Mouse (Mus musculus) heart, embryonic 16.5 days (tissue): ENCODE results near the gene Shisa6. TPM values are rescaled to one million over a fixed set of nuclear protein-coding genes. Genes with fewer than 3 reads are reported as not detected.

Experiments
- ATAC-seq: fragments of 200-750 bp; cut with Nextera tagmentation; replicated peaks from 2 replicates; pipeline ENCODE4 v1.8.0; 2017; ENCODE audit warnings: moderate number of reproducible peaks; ENCODE audit not compliant: insufficient read depth, low FRiP score; ENCODE audit errors: extremely low read depth
- H3K27ac ChIP-seq: fragments of 300-500 bp; sonication (generic); 2 replicates; pipeline ENCODE4 v1.5.1; 2014; ENCODE audit warnings: mild to moderate bottlenecking, low read length, control low read depth, moderate library complexity
- H3K27me3 ChIP-seq: fragments of 300-500 bp; sonication (generic); 2 replicates; pipeline ENCODE4 v1.6.1; 2014; ENCODE audit warnings: low read length, mixed read lengths; ENCODE audit not compliant: control insufficient read depth, insufficient read depth
- H3K36me3 ChIP-seq: fragments of 300-500 bp; sonication (generic); 2 replicates; pipeline ENCODE4 v1.6.1; 2014; ENCODE audit not compliant: control insufficient read depth, insufficient read depth
- H3K4me1 ChIP-seq: fragments of 300-500 bp; sonication (generic); 2 replicates; pipeline ENCODE4 v1.6.1; 2014; ENCODE audit warnings: low read length, mixed read lengths; ENCODE audit not compliant: control insufficient read depth, insufficient read depth
- H3K4me2 ChIP-seq: fragments of 300-500 bp; sonication (generic); 2 replicates; pipeline ENCODE4 v1.6.1; 2014; ENCODE audit warnings: low read depth, mild to moderate bottlenecking, control low read depth, low read length
- H3K4me3 ChIP-seq: fragments of 300-500 bp; sonication (generic); 2 replicates; pipeline ENCODE4 v1.5.1; 2014; ENCODE audit warnings: mild to moderate bottlenecking, control low read depth, low read length
- H3K9ac ChIP-seq: fragments of 300-500 bp; sonication (generic); 2 replicates; pipeline ENCODE4 v1.6.1; 2014; ENCODE audit warnings: low read length, control low read depth
- H3K9me3 ChIP-seq: fragments of 300-500 bp; sonication (generic); replicated peaks from 2 replicates; pipeline ENCODE4 v1.6.1; 2016; ENCODE audit warnings: low read length; ENCODE audit not compliant: control insufficient read depth
- WGBS: fragments of 180-500 bp; shearing (Covaris S2); extraction: QIAGEN DNeasy Blood & Tissue Kit; methylation state at CpG from one replicate; pipeline ENCODE4 v1.1.7; 2014; 5-methylcytosine and 5-hydroxymethylcytosine counted together
- polyA plus RNA-seq: library from polyadenylated mRNA; unstranded; fragments of >200 nt; fragmentation: Nextera tagmentation; extraction: Ambion mirVana; gene quantifications from 2 replicates; pipeline ENCODE4 v1.2.1, GENCODE M21; 2015

Gene Shisa6
- polyA plus RNA-seq, 1 experiment from 2014 or later, result 0.35 TPM

- H3K4me2 ChIP-seq, result no peak overlapping the region
- no peaks in the 10 kb centered on the region for H3K4me1 ChIP-seq
- 83% methylated on average over 4 of the region's 4 CpGs for WGBS
- no peak overlapping the region for H3K4me3 ChIP-seq
- no peak overlapping the region for H3K27ac ChIP-seq
- peaks cover 5% of the 10 kb centered on the region for H3K27me3 ChIP-seq
- no peaks in the 10 kb centered on the region for H3K9me3 ChIP-seq
- H3K9ac ChIP-seq, result no peak overlapping the region
- H3K36me3 ChIP-seq, result no peaks in the 10 kb centered on the region
- ATAC-seq, result no peak
Observed at GRCm38 (mm10) chr11:66534291-66534690, 8.5 kb upstream of the Shisa6 start.

GRCm38 (mm10) chr11:66528146-66528545 lies 2.4 kb upstream of the Shisa6 start:
- H3K4me2 ChIP-seq, result no peak overlapping the region

DNA sequence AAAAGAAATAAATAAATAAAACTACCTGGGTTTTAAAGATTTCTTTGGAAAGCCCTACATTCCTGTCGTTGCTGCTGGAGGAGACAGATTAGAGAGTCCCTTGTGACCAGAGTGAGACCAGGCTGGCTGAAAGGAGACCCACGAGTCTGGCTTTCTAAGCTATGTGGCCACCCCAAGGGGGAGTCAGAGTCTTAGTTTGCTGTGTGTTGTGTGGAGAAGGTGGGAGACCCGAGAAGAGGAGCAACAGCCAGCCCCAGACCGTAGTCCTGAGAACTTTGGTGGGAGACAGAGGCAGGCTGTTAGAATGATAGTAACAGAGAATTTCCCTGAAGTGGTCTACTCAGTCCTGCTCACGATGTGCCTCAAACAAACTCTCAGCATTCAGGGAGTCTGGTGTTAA lies 1.6 kb upstream of the Shisa6 start:
- Histone ChIP-seq H3K27me3 (peaks cover 70% of the 10 kb centered on the region), H3K4me2 (peak overlapping the region; percentile 16; the same call in 1 of the 2 replicates), H3K36me3 (no peaks in the 10 kb centered on the region), H3K4me1 (peaks cover 4% of the 10 kb centered on the region; the same call in 1 of the 2 replicates), H3K27ac (no peak overlapping the region), H3K9me3 (no peaks in the 10 kb centered on the region), H3K9ac (no peak overlapping the region), H3K4me3 (peak overlapping the region; percentile 4; the same call in 1 of the 2 replicates)
- ATAC-seq, result no peak
- whole genome bisulfite sequencing, result under 1% methylated on average over 5 of the region's 5 CpGs

More at GRCm38 (mm10) chr11:66528146-66528545, 2.4 kb upstream of the Shisa6 start:
- Histone ChIP-seq H3K4me3 (no peak overlapping the region), H3K9ac (no peak overlapping the region), H3K36me3 (no peaks in the 10 kb centered on the region), H3K4me1 (peaks cover 4% of the 10 kb centered on the region; the same call in 1 of the 2 replicates), H3K27ac (no peak overlapping the region), H3K9me3 (no peaks in the 10 kb centered on the region), H3K27me3 (peaks cover 63% of the 10 kb centered on the region)
- ATAC-seq, result no peak

GRCm38 (mm10) chr11:66526981-66527320 lies 1.2 kb upstream of the Shisa6 start:
- H3K4me3 ChIP-seq, result peak overlapping the region; percentile 62
- no peak for ATAC-seq
- no peaks in the 10 kb centered on the region for H3K9me3 ChIP-seq
- no peak overlapping the region for H3K27ac ChIP-seq
- H3K9ac ChIP-seq, result no peak overlapping the region
- H3K4me1 ChIP-seq, result peaks cover 4% of the 10 kb centered on the region; the same call in 1 of the 2 replicates
- peak overlapping the region; percentile 92 for H3K4me2 ChIP-seq
- WGBS, result 5% methylated on average over 5 of the region's 5 CpGs
- peaks cover 73% of the 10 kb centered on the region for H3K27me3 ChIP-seq
- no peaks in the 10 kb centered on the region for H3K36me3 ChIP-seq

DNA sequence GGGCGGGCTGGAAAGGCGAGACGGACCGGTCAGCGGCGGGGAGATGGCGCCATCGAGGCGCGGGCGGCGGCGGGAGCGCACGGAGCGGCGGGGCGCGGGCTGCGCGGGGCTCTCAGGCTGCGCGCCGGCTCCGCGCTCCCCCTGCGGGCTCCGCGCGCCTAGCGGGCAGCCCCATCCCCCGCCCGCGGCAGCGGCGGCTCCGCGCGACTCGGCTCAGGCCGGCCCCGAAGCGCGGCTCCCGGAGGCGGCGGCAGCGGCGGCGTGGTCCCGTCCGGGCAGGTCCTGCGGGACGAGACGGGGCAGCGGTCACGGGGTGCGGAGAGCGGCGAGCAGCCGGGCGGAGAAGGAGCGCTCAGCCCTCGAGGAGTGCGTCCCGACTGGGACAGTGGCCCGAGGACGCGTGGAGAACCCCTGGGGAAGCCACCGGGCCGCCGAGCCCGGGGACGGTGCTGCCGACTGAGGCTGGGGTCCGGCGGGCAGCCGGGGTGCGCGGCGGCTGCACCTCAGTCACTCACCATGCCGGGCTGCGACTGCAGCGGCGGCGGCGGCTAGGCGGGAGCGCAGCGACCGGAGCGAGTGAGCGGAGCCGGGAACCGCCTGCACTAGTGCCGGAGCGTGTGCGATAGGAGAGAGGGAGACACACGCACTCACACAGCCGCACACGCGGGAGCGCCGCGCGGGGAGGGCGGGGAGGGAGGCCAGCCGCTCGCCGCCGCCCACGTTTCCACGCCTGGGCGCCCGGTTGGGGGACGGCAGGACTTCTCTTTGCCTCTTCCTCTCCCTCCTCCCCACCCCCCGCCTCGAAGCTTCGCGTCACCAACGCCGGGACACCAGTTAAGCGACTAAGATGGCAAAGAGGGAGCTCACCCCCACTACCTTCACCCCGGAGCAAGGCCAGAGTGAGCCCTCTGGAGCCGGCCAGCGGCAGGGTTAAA lies 549 bp upstream of the Shisa6 start:
- Histone ChIP-seq H3K36me3 (no peaks in the 10 kb centered on the region), H3K4me1 (peaks cover 4% of the 10 kb centered on the region; the same call in 1 of the 2 replicates), H3K9ac (peak overlapping the region; percentile 65), H3K27ac (no peak overlapping the region), H3K9me3 (no peaks in the 10 kb centered on the region), H3K27me3 (peaks cover 71% of the 10 kb centered on the region), H3K4me2 (peak overlapping the region; percentile 92), H3K4me3 (peak overlapping the region; percentile 62)
- peak; percentile 42; the same call in 1 of the 2 replicates for ATAC-seq
- WGBS, result under 1% methylated on average over 114 of the region's 126 CpGs

- no peak overlapping the region for H3K27ac ChIP-seq
Observed at GRCm38 (mm10) chr11:66524251-66524650, 1.5 kb downstream of the Shisa6 start.

DNA sequence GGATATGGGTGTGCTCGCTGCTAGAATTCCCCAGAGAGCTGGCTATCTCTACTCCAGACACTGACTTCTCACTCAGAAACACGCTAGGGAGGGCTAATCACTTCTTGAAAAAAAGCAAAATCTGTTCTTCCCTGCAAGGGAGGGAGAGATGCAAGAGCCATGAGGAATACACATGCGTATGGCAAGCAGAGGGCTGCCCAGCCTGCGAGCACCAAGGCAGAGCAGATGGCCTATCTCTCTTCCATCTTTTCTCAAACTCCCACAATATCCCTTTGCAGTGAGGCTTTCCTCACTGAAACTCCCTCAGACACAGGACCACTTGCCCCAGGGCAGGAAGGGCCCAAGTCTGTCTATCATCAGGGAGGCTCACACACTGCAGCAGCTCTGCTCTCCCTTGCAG lies 3.4 kb downstream of the Shisa6 start:
- Histone ChIP-seq H3K4me3 (no peak overlapping the region), H3K9ac (no peak overlapping the region), H3K36me3 (no peaks in the 10 kb centered on the region), H3K27ac (no peak overlapping the region), H3K27me3 (peaks cover 53% of the 10 kb centered on the region), H3K4me1 (peaks cover 3% of the 10 kb centered on the region; the same call in 1 of the 2 replicates), H3K4me2 (no peak overlapping the region), H3K9me3 (no peaks in the 10 kb centered on the region)
- 61% methylated on average over 4 of the region's 4 CpGs for WGBS
- ATAC-seq, result no peak

More at GRCm38 (mm10) chr11:66524251-66524650, 1.5 kb downstream of the Shisa6 start:
- Histone ChIP-seq H3K9ac (no peak overlapping the region), H3K27me3 (peaks cover 68% of the 10 kb centered on the region), H3K9me3 (no peaks in the 10 kb centered on the region), H3K4me2 (no peak overlapping the region), H3K4me1 (peaks cover 4% of the 10 kb centered on the region; the same call in 1 of the 2 replicates), H3K4me3 (no peak overlapping the region), H3K36me3 (no peaks in the 10 kb centered on the region)
- ATAC-seq, result no peak
- 43% methylated on average over 4 of the region's 4 CpGs for WGBS

GRCm38 (mm10) chr11:66519386-66519785 lies 6.4 kb downstream of the Shisa6 start:
- no peaks in the 10 kb centered on the region for H3K9me3 ChIP-seq
- peaks cover 24% of the 10 kb centered on the region for H3K27me3 ChIP-seq
- ATAC-seq, result no peak
- no peak overlapping the region for H3K9ac ChIP-seq
- no peak overlapping the region for H3K4me2 ChIP-seq
- no peak overlapping the region for H3K27ac ChIP-seq
- WGBS, result 47% methylated on average over 6 of the region's 6 CpGs
- no peak overlapping the region for H3K4me3 ChIP-seq
- no peaks in the 10 kb centered on the region for H3K4me1 ChIP-seq
- no peaks in the 10 kb centered on the region for H3K36me3 ChIP-seq

- no peak overlapping the region for H3K4me2 ChIP-seq
- ATAC-seq, result no peak
- no peak overlapping the region for H3K4me3 ChIP-seq
- no peak overlapping the region for H3K9ac ChIP-seq
- no peaks in the 10 kb centered on the region for H3K9me3 ChIP-seq
- H3K4me1 ChIP-seq, result no peaks in the 10 kb centered on the region
- peaks cover 2% of the 10 kb centered on the region; the same call in 1 of the 2 replicates for H3K27me3 ChIP-seq
- no peaks in the 10 kb centered on the region for H3K36me3 ChIP-seq
- H3K27ac ChIP-seq, result no peak overlapping the region
- 41% methylated on average over 5 of the region's 5 CpGs for WGBS
Observed at GRCm38 (mm10) chr11:66514346-66514745, 11.4 kb downstream of the Shisa6 start.
